Mouse (Mus musculus): ENCODE results near the gene Lmcd1. TPM values are rescaled to one million over a fixed set of nuclear protein-coding genes. Genes with fewer than 3 reads are reported as not detected.

Lmcd1 gene
- polyA plus RNA-seq, 1 experiment from 2014 or later: 15.4 TPM

GRCm38 (mm10) chr6:112373886-112374585 lies 100.5 kb downstream of the Lmcd1 start:
- 48% methylated on average over 8 of the region's 8 CpGs for WGBS
- Histone ChIP-seq H3K4me3 (no peak overlapping the region), H3K4me1 (replicated peaks) (no peaks in the 10 kb centered on the region), H3K9me3 (no peaks in the 10 kb centered on the region), H3K27me3 (no peaks in the 10 kb centered on the region; the same call in 1 of the 2 replicates), H3K4me2 (no peak overlapping the region), H3K9ac (no peak overlapping the region), H3K36me3 (no peaks in the 10 kb centered on the region), H3K27ac (replicated peaks) (no peak overlapping the region)
- peak; percentile 75 for ATAC-seq (ENCODE audit: low read depth)

- ATAC-seq (ENCODE audit: low read depth): no peak
- Histone ChIP-seq H3K9ac (no peak overlapping the region), H3K4me3 (no peak overlapping the region), H3K27ac (replicated peaks) (no peak overlapping the region), H3K4me2 (no peak overlapping the region), H3K4me1 (replicated peaks) (no peaks in the 10 kb centered on the region), H3K9me3 (no peaks in the 10 kb centered on the region), H3K27me3 (no peaks in the 10 kb centered on the region; the same call in 1 of the 2 replicates), H3K36me3 (no peaks in the 10 kb centered on the region)
- 67% methylated on average over 11 of the region's 13 CpGs for WGBS
These were observed 102.3 kb downstream of the Lmcd1 start for GRCm38 (mm10) chr6:112375661-112376392.

- Histone ChIP-seq H3K27ac (replicated peaks) (no peak overlapping the region), H3K27me3 (no peaks in the 10 kb centered on the region; the same call in 1 of the 2 replicates), H3K4me3 (no peak overlapping the region), H3K9ac (no peak overlapping the region), H3K4me2 (no peak overlapping the region), H3K4me1 (replicated peaks) (peaks cover 5% of the 10 kb centered on the region; the same call in 1 of the 2 replicates), H3K9me3 (no peaks in the 10 kb centered on the region), H3K36me3 (no peaks in the 10 kb centered on the region)
- no peak for ATAC-seq (ENCODE audit: low read depth)
- 93% methylated on average over 9 of the region's 9 CpGs for WGBS
These were observed 105.5 kb downstream of the Lmcd1 start for GRCm38 (mm10) chr6:112379054-112379453.

Other genes starting within 250 kb of the Lmcd1 start
- 0.90 and 1.1 TPM in 2 replicates for gene Ssu2, start 114.3 kb downstream of the Lmcd1 start, polyA plus RNA-seq (2015; fragmentation: Nextera tagmentation; extraction: Ambion mirVana)
- 0.50 and 1.1 TPM in 2 replicates for gene Cav3, start 185.7 kb downstream of the Lmcd1 start, polyA plus RNA-seq (2015; fragmentation: Nextera tagmentation; extraction: Ambion mirVana)
- 0.63 and 1.4 TPM in 2 replicates for gene Oxtr, start 216.2 kb downstream of the Lmcd1 start, polyA plus RNA-seq (2015; fragmentation: Nextera tagmentation; extraction: Ambion mirVana)

Measured in neural tube, embryonic 13.5 days (tissue).